Mouse (Mus musculus) myocyte (in vitro differentiated cells): ENCODE data around the gene Cadm2.

Experiments
- E2F4 ChIP-seq: IDR thresholded peaks from one replicate; pipeline ENCODE4 v1.6.1; 2011; ENCODE audit warnings: mild to moderate bottlenecking, control low read depth, moderate library complexity; ENCODE audit not compliant: insufficient read depth
- MAX ChIP-seq: IDR thresholded peaks from one replicate; pipeline ENCODE4 v1.6.1; 2011; ENCODE audit warnings: low read depth, mild to moderate bottlenecking, control low read depth
- MYOD1 ChIP-seq, 3 experiments: IDR thresholded peaks; one replicate each; pipeline ENCODE4 v1.6.1; 2011; ENCODE audit warnings: control low read depth in 2 of 3, low read depth in 2 of 3, mild to moderate bottlenecking in 2 of 3, moderate library complexity in 1 of 3; ENCODE audit not compliant: insufficient read length in 2 of 3, control insufficient read depth in 1 of 3
- MYOG ChIP-seq, 3 experiments: IDR thresholded peaks; one replicate each; pipeline ENCODE4 v1.6.1; 2011; ENCODE audit warnings: control low read depth in 2 of 3, low read depth in 2 of 3, mild to moderate bottlenecking in 2 of 3; ENCODE audit not compliant: insufficient read length in 2 of 3, control insufficient read depth in 1 of 3, insufficient read depth in 1 of 3
- POLR2A ChIP-seq: IDR thresholded peaks from one replicate; pipeline ENCODE4 v1.6.1; 2011; ENCODE audit warnings: low read depth, mild to moderate bottlenecking, control low read depth, moderate library complexity; ENCODE audit not compliant: insufficient read length
- POLR2AphosphoS2 ChIP-seq: IDR thresholded peaks from one replicate; pipeline ENCODE4 v1.6.1; 2011; ENCODE audit warnings: low read depth, control low read depth; ENCODE audit not compliant: insufficient read length
- REST ChIP-seq: IDR thresholded peaks from one replicate; pipeline ENCODE4 v1.6.1; 2011; ENCODE audit warnings: mild to moderate bottlenecking, control low read depth, moderate library complexity; ENCODE audit not compliant: insufficient read depth, insufficient read length
- SRF ChIP-seq: IDR thresholded peaks from one replicate; pipeline ENCODE4 v1.6.1; 2011; ENCODE audit warnings: low read depth; ENCODE audit not compliant: control insufficient read depth, insufficient read length
- TCF12 ChIP-seq: IDR thresholded peaks from one replicate; pipeline ENCODE4 v1.6.1; 2011; ENCODE audit warnings: mild to moderate bottlenecking, control low read depth; ENCODE audit not compliant: poor library complexity, insufficient read depth, severe bottlenecking
- TCF3 ChIP-seq: IDR thresholded peaks from one replicate; pipeline ENCODE4 v1.6.1; 2011; ENCODE audit warnings: low read depth, control low read depth; ENCODE audit not compliant: insufficient read length
- USF1 ChIP-seq: IDR thresholded peaks from one replicate; pipeline ENCODE4 v1.6.1; 2011; ENCODE audit warnings: low read depth, mild to moderate bottlenecking, control low read depth, moderate library complexity

DNA sequence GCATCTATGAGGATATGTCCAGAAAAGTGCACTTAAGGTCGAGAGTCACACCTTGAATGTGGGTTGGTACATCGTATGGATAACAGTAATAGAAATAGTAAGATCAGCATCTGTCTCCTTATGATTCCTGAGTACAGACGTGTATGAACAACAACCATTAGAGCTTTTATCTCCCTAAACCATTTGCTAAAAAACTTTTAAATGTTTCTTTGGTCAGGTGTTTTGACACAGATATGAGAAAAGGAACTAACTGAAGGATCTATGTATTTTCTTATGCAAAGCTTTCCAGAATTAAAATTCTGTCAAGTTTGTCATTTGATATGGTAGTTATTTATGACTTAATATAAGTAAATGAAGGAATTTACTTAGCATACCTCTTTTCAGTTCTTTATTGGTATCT, 617.5 kb downstream of the Cadm2 start:
- TF ChIP-seq E2F4 (no peak), MAX (no peak), TCF12 (no peak), POLR2A (no peak), TCF3 (no peak), SRF (no peak), USF1 (no peak), MYOG (IDR thresholded peaks at IDR 0.05; ENCODE audit: control insufficient read depth in 1 of 3, insufficient read depth in 1 of 3, insufficient read length in 2 of 3, low read depth in 2 of 3) (no peak), REST (no peak), MYOD1 (IDR thresholded peaks at IDR 0.05; ENCODE audit: control insufficient read depth in 1 of 3, insufficient read length in 2 of 3, low read depth in 2 of 3) (no peak), POLR2AphosphoS2 (no peak)
